Mouse (Mus musculus) thymus, adult 2 months (tissue): ENCODE results near the gene Gng12. TPM values are rescaled to one million over a fixed set of nuclear protein-coding genes. Genes with fewer than 3 reads are reported as not detected.

Experiments
- DNase-seq: peaks from one replicate; pipeline ENCODE4 v3.0.0; 2021
- H3K27ac ChIP-seq: fragments of 200-500 bp; 2 replicates; pipeline ENCODE4 v1.5.1; 2012; ENCODE audit warnings: low read length, control low read depth; ENCODE audit not compliant: control insufficient read depth, insufficient read depth
- H3K27me3 ChIP-seq: fragments of 200-500 bp; 2 replicates; pipeline ENCODE4 v1.6.1; 2012; ENCODE audit warnings: mild to moderate bottlenecking, low read length, moderate library complexity, mixed read lengths; ENCODE audit not compliant: control insufficient read depth, insufficient read depth
- H3K36me3 ChIP-seq: fragments of 200-500 bp; 2 replicates; pipeline ENCODE4 v1.6.1; 2012; ENCODE audit warnings: mild to moderate bottlenecking, low read length, moderate library complexity; ENCODE audit not compliant: control insufficient read depth, insufficient read depth
- H3K4me1 ChIP-seq: fragments of 200-500 bp; replicated peaks from 2 replicates; pipeline ENCODE4 v1.6.1; 2012; ENCODE audit warnings: low read length; ENCODE audit not compliant: control insufficient read depth, insufficient read depth
- H3K4me3 ChIP-seq: fragments of 200-500 bp; 2 replicates; pipeline ENCODE4 v1.5.1; 2012; ENCODE audit warnings: mild to moderate bottlenecking, low read length, control low read depth, moderate library complexity; ENCODE audit not compliant: control insufficient read depth, insufficient read depth
- CTCF ChIP-seq: fragments of 200-500 bp; IDR thresholded peaks from 2 replicates; pipeline ENCODE4 v1.5.1; 2012; ENCODE audit warnings: mild to moderate bottlenecking, control low read depth, low read length, moderate library complexity, borderline replicate concordance; ENCODE audit not compliant: control insufficient read depth, poor library complexity, insufficient read depth; ENCODE audit errors: extremely low read depth
- POLR2A ChIP-seq: fragments of 200-500 bp; IDR thresholded peaks from 2 replicates; pipeline ENCODE4 v1.6.1; 2012; ENCODE audit warnings: mild to moderate bottlenecking, low read length, control low read depth, moderate library complexity; ENCODE audit not compliant: control insufficient read depth, poor library complexity, insufficient read depth; ENCODE audit errors: extremely low read depth
- WGBS: fragments of 180-500 bp; shearing (Covaris S2); methylation state at CpG from one replicate; pipeline ENCODE4 v1.1.7; 2018; 5-methylcytosine and 5-hydroxymethylcytosine counted together
- polyA plus RNA-seq: library from polyadenylated mRNA; depleted of rRNA; stranded (reverse); fragments of >200 nt; gene quantifications from 2 replicates; pipeline ENCODE4 v1.2.3, GENCODE M21; 2012; rRNA removed

Gng12 gene
- polyA plus RNA-seq, 1 experiment = 10.8 TPM

- no peak for TF ChIP-seq POLR2A
- TF ChIP-seq CTCF = no peak
- H3K36me3 ChIP-seq = no peaks in the 10 kb centered on the region
- H3K27me3 ChIP-seq = no peaks in the 10 kb centered on the region
- DNase-seq = no peak
- no peak overlapping the region for H3K27ac ChIP-seq
- H3K4me1 ChIP-seq = peaks cover 4% of the 10 kb centered on the region
- no peak overlapping the region for H3K4me3 ChIP-seq
- 60% methylated on average over 9 of the region's 9 CpGs for WGBS
These were observed 173.7 kb downstream of the Gng12 start for GRCm38 (mm10) chr6:67069800-67070315.

Other genes with a start within 250 kb of the Gng12 start
- gene Vmn1r35, start 210.5 kb upstream of the Gng12 start, polyA plus RNA-seq = not detected in 2 replicates
- gene Vmn1r36, start 177.2 kb upstream of the Gng12 start, polyA plus RNA-seq = not detected in 2 replicates
- gene Vmn1r37, start 167.0 kb upstream of the Gng12 start, polyA plus RNA-seq = not detected in 2 replicates
- gene Vmn1r38, start 113.8 kb upstream of the Gng12 start, polyA plus RNA-seq = not detected in 2 replicates
- not detected in 2 replicates for gene Vmn1r39, start 85.8 kb upstream of the Gng12 start, polyA plus RNA-seq
- 44.9 and 45.4 TPM in 2 replicates for gene Gadd45a, start 141.1 kb downstream of the Gng12 start, polyA plus RNA-seq